ENCODE assay signal across 15 mouse cellular contexts in the genomic region with DNA sequence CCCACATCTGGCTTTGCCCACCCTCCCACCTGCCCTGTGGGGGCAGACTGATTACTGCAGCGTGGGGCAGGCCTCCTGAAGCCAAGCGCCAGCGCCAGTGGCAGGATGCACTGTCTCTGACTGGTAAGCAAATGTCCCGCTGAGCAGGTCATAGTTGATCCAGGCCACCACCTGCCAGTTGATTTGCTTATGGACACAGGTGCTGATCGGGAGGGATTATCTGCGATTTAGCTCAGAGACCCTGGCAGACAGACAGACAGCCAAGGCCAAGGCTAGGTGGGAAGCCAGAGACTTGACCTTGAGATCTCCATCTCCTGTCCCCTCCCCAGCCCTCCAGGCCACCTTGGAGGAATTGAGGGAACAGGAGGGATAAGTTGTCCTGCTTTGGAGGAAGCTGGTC. TPM values are rescaled to one million over a fixed set of nuclear protein-coding genes. Genes with fewer than 3 reads are reported as not detected.
"Had no signal": no experiment of that assay in that cellular context is flagged by ENCODE, and none has a peak within 500 bp of the region (broad histone marks: within the 10 kb centered on the region; RNA-seq: fewer than 3 reads in every experiment).

No protein-coding gene starts in this region.

- H3K4me3 ChIP-seq: midbrain, embryonic 13.5 days; midbrain, embryonic 15.5 days; neural tube, embryonic 12.5 days; stomach, embryonic 15.5 days had no signal

- H3K4me2 ChIP-seq: lung, embryonic 14.5 days; midbrain, embryonic 11.5 days; midbrain, embryonic 13.5 days; midbrain, embryonic 15.5 days; neural tube, embryonic 12.5 days; stomach, embryonic 15.5 days had no signal

- H3K36me3 ChIP-seq: midbrain, embryonic 13.5 days; midbrain, embryonic 15.5 days; neural tube, embryonic 12.5 days; stomach, embryonic 15.5 days had no signal

- ATAC-seq: midbrain, embryonic 13.5 days; midbrain, embryonic 15.5 days had no signal

- H3K9ac ChIP-seq: lung, embryonic 14.5 days; midbrain, embryonic 13.5 days; midbrain, embryonic 15.5 days; neural tube, embryonic 12.5 days; stomach, embryonic 15.5 days had no signal

- H3K27ac ChIP-seq: midbrain, embryonic 13.5 days; midbrain, embryonic 15.5 days; neural tube, embryonic 12.5 days; stomach, postnatal 0 days had no signal

- DNase-seq: lung, adult 18-20 months; lung, embryonic 14.5 days; lung, postnatal 10 days; lung, postnatal 4 days; right cerebral cortex, postnatal 14 days; thymus, adult 2 months; thymus, postnatal 25 days; thymus, postnatal 4 days had no signal

- H3K9me3 ChIP-seq: midbrain, embryonic 13.5 days; midbrain, embryonic 15.5 days; stomach, embryonic 15.5 days had no signal

RNA-seq across cellular contexts. Expression of gene Fam222a, which starts 28.1 kb away (rescaled TPM):
- total RNA-seq: monocyte, adult 5-6 weeks had no signal
